Mouse (Mus musculus): ENCODE measurements around the gene Mfsd12. TPM values are rescaled to one million over a fixed set of nuclear protein-coding genes. Genes with fewer than 3 reads are reported as not detected.

Gene Mfsd12
- polyA plus RNA-seq, 1 experiment from 2014 or later: 11.3 TPM

- H3K9me3 ChIP-seq (replicated peaks; ENCODE audit: low read length): no peaks in the 10 kb centered on the region
- peaks cover 22% of the 10 kb centered on the region for H3K36me3 ChIP-seq (ENCODE audit: insufficient read depth, low read length)
- DNase-seq (ENCODE audit: low spot score) (no peak), ATAC-seq (replicated peaks; ENCODE audit: low FRiP score, low read depth) (no peak)
- H3K27ac ChIP-seq: peak overlapping the region; percentile 75
- no peak overlapping the region for H3K4me3 ChIP-seq (replicated peaks; ENCODE audit: low read depth, low read length)
- no peak overlapping the region for H3K4me2 ChIP-seq (ENCODE audit: low read length)
- WGBS: 51% methylated on average over 4 of the region's 4 CpGs
- H3K4me1 ChIP-seq (replicated peaks; ENCODE audit: insufficient read depth, low read length): peaks cover 59% of the 10 kb centered on the region
- H3K27me3 ChIP-seq (ENCODE audit: insufficient read depth, low read length): no peaks in the 10 kb centered on the region
- TF ChIP-seq CTCF (IDR thresholded peaks at IDR 0.05; ENCODE audit: low read depth): no peak
- H3K9ac ChIP-seq (ENCODE audit: low read depth, low read length): no peak overlapping the region
Measured at GRCm38 (mm10) chr10:81410350-81410749, 53.1 kb downstream of the Mfsd12 start.

- peaks cover 59% of the 10 kb centered on the region for H3K4me1 ChIP-seq (replicated peaks; ENCODE audit: insufficient read depth, low read length)
- H3K4me3 ChIP-seq (replicated peaks; ENCODE audit: low read depth, low read length): no peak overlapping the region
- H3K9me3 ChIP-seq (replicated peaks; ENCODE audit: low read length): no peaks in the 10 kb centered on the region
- H3K27ac ChIP-seq: peak overlapping the region; percentile 75
- ATAC-seq (replicated peaks; ENCODE audit: low FRiP score, low read depth) (no peak), DNase-seq (ENCODE audit: low spot score) (peak; percentile 56)
- no peak overlapping the region for H3K9ac ChIP-seq (ENCODE audit: low read depth, low read length)
- no peak overlapping the region for H3K4me2 ChIP-seq (ENCODE audit: low read length)
- no peaks in the 10 kb centered on the region for H3K27me3 ChIP-seq (ENCODE audit: insufficient read depth, low read length)
- WGBS: 49% methylated on average over 9 of the region's 9 CpGs
- TF ChIP-seq CTCF (IDR thresholded peaks at IDR 0.05; ENCODE audit: low read depth): no peak
- H3K36me3 ChIP-seq (ENCODE audit: insufficient read depth, low read length): peaks cover 16% of the 10 kb centered on the region
Measured at GRCm38 (mm10) chr10:81410981-81411380, 53.7 kb downstream of the Mfsd12 start.

- Histone ChIP-seq H3K9me3 (replicated peaks; ENCODE audit: low read length) (no peaks in the 10 kb centered on the region), H3K27ac (peak overlapping the region; percentile 75), H3K4me2 (ENCODE audit: low read length) (no peak overlapping the region), H3K9ac (ENCODE audit: low read depth, low read length) (peak overlapping the region; percentile 18), H3K4me1 (replicated peaks; ENCODE audit: insufficient read depth, low read length) (peaks cover 62% of the 10 kb centered on the region), H3K27me3 (ENCODE audit: insufficient read depth, low read length) (no peaks in the 10 kb centered on the region), H3K4me3 (replicated peaks; ENCODE audit: low read depth, low read length) (no peak overlapping the region), H3K36me3 (ENCODE audit: insufficient read depth, low read length) (peaks cover 9% of the 10 kb centered on the region)
- DNase-seq (ENCODE audit: low spot score) (peak; percentile 61), ATAC-seq (replicated peaks; ENCODE audit: low FRiP score, low read depth) (no peak; the same call in 1 of the 2 replicates)
- no peak for TF ChIP-seq CTCF (IDR thresholded peaks at IDR 0.05; ENCODE audit: low read depth)
- 47% methylated on average over 18 of the region's 18 CpGs for WGBS
Measured at GRCm38 (mm10) chr10:81411471-81412400, 54.4 kb downstream of the Mfsd12 start.

GRCm38 (mm10) chr10:81412586-81413309 lies 55.5 kb downstream of the Mfsd12 start:
- Histone ChIP-seq H3K27me3 (ENCODE audit: insufficient read depth, low read length) (no peaks in the 10 kb centered on the region), H3K27ac (peak overlapping the region; percentile 75), H3K4me1 (replicated peaks; ENCODE audit: insufficient read depth, low read length) (peaks cover 71% of the 10 kb centered on the region), H3K36me3 (ENCODE audit: insufficient read depth, low read length) (peaks cover 4% of the 10 kb centered on the region; the same call in 1 of the 2 replicates), H3K4me3 (replicated peaks; ENCODE audit: low read depth, low read length) (no peak overlapping the region), H3K9me3 (replicated peaks; ENCODE audit: low read length) (no peaks in the 10 kb centered on the region), H3K9ac (ENCODE audit: low read depth, low read length) (peak overlapping the region; percentile 18), H3K4me2 (ENCODE audit: low read length) (no peak overlapping the region)
- ATAC-seq (replicated peaks; ENCODE audit: low FRiP score, low read depth): no peak
- WGBS: 80% methylated on average over 16 of the region's 16 CpGs
- no peak for DNase-seq (ENCODE audit: low spot score)
- no peak for TF ChIP-seq CTCF (IDR thresholded peaks at IDR 0.05; ENCODE audit: low read depth)

- no peaks in the 10 kb centered on the region for H3K9me3 ChIP-seq (replicated peaks; ENCODE audit: low read length)
- H3K27me3 ChIP-seq (ENCODE audit: insufficient read depth, low read length): no peaks in the 10 kb centered on the region
- peak overlapping the region; percentile 42 for H3K4me2 ChIP-seq (ENCODE audit: low read length)
- ATAC-seq (replicated peaks; ENCODE audit: low FRiP score, low read depth) (peak; percentile 26), DNase-seq (ENCODE audit: low spot score) (peak; percentile 85)
- peaks cover 63% of the 10 kb centered on the region for H3K4me1 ChIP-seq (replicated peaks; ENCODE audit: insufficient read depth, low read length)
- H3K4me3 ChIP-seq (replicated peaks; ENCODE audit: low read depth, low read length): no peak overlapping the region
- H3K9ac ChIP-seq (ENCODE audit: low read depth, low read length): peak overlapping the region; percentile 51
- H3K27ac ChIP-seq: peak overlapping the region; percentile 75
- 28% methylated on average over 26 of the region's 26 CpGs for WGBS
- TF ChIP-seq CTCF (IDR thresholded peaks at IDR 0.05; ENCODE audit: low read depth): no peak; the same call in 1 of the 2 replicates
- H3K36me3 ChIP-seq (ENCODE audit: insufficient read depth, low read length): no peaks in the 10 kb centered on the region
Measured at GRCm38 (mm10) chr10:81413310-81414261, 56.3 kb downstream of the Mfsd12 start.

All from kidney, postnatal 0 days (tissue).